Mouse (Mus musculus) gastrocnemius, postnatal 14 days (tissue): ENCODE results near the gene Maml1. TPM values are rescaled to one million over a fixed set of nuclear protein-coding genes. Genes with fewer than 3 reads are reported as not detected.

Source experiments
- DNase-seq: peaks from one replicate; pipeline ENCODE4 v3.0.0; 2021; ENCODE audit warnings: mixed read lengths
- intact Hi-C: fragments of 180-260 bp; cut with DNase I; formaldehyde crosslinking; loops from one replicate; pipeline ENCODE4 v1.15.1; 2025; ENCODE audit warnings: low total_unique reads
- total RNA-seq, 2 experiments: library from RNA; stranded (reverse); gene quantifications; 2 replicates each; pipeline ENCODE4 v1.2.3; 2021

The Maml1 gene
- total RNA-seq, 2 experiments from 2014 or later: 9.0 to 9.1 TPM

DNA sequence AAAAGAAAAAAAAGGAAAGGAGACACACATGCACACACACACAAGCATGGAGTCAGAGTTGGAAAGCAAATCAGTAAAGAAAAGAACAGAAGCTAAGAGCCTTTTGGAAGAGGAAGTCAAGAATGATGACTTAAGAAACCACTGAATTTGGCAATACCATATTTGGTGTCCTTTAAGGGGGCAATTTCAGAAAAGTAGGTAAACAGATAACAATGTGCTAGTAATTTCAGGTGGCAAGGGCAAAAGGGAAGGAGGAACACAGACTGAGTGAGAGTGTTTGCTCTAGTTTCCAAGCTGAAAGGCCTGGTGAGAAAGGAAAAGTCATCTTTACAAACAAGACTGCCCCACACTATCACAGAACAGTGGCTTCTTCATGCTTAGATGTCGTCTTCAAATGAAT, 5.7 kb downstream of the Maml1 start:
- intact Hi-C loops: no loop called here
- no peak for DNase-seq

DNA sequence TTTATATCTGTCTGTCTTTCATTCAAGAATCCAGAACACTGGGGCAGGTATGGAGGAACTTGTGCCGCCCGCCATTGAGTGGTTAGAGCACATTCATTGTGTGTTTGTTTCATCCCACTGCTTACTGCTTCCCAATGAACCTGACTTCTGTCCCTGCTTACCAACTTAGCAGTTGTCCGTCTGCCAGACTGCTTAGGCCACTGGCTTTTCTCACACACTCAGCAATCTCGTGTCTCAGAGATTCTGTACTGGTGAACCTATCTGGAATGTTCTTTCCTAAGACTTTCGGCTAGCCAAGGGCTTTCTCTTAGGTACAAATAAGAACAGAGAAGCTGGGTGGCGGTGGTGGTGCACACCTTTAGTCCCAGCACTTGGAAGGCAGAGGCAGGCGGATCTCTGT, 6.4 kb downstream of the Maml1 start:
- no peak for DNase-seq
- intact Hi-C loops: no loop called here

DNA sequence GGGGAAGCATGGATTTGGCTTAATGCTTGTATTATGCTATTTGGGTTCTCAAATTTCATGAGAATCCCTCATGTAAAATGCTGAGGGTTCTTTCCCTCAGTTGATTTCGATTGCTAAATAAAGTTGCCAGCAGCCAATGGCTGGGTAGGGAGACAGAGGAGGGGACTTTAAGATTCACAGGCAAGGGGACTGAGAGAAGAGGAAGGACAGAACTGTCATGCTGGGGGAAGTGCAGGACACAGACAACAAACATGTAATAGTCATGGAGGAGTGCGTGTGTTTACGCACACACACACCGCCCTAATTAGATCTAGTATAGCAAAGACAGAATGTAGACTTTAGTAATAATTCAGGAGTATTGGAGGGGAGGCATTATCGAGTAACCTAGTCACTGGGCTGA, 6.8 kb downstream of the Maml1 start:
- intact Hi-C loops: no loop called here
- no peak for DNase-seq

- no peak for DNase-seq
- intact Hi-C loops: no loop called here
Observed at GRCm38 (mm10) chr11:50280053-50280452, 12.1 kb downstream of the Maml1 start.

DNA sequence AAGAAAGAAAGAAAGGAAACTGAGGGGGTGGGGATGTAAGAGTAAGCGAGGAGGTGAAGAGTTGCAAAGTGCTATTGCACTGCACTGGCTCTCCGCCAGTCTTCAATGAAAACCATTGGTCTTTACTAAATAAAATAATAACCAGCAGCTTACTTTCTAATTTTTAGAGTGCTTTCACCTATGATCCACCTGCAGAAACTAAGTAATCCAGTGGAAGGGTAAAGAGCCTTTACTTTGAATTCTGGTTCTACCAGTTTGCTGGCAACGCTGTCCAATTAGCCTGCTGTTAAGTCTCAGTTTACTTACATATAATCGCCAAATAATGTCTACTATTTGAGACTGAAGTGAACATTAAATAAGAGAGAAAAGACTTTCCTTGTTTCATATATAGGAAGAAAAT, 13.1 kb downstream of the Maml1 start:
- intact Hi-C loops: no loop called here
- DNase-seq: no peak

DNA sequence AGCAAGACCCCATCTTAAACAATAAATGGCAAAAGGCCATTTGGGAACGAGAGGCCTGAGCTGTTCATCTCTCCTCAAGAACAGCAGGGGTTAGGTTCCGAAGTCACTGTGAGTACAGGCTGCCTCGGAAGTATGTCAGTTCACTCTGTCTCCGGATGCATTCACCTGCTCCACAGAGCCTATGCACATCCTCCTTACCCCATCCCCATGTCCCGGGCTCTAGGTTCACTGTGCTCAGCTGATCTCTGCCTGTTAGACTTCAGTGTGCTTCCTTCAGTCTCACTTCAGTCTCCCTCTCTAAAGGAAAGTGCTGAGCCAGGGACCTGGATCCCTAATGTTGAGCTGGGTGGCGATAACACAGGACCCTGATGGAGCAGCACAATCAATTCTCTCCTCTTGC, 14.4 kb downstream of the Maml1 start:
- intact Hi-C loops: no loop called here
- DNase-seq: no peak

DNA sequence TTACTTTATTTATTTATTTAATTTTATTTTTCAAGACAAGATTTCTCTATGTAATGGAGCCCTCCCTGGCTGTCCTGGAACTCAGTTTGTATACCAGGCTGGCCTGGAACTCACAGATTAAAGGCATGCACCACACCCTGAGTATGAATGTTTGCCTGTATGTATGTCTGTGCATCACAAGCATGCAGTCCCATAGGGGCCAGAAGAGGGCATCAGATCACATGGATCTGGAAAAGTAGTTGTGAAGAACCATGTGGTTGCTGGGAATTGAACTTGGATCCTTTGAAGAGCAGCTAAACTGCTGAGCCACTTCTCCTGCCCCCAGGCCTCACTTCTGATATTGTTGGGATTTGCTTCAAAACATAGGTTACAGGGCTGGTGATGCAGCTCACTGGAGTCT, 15.1 kb downstream of the Maml1 start:
- no peak for DNase-seq
- intact Hi-C loops: no loop called here

DNA sequence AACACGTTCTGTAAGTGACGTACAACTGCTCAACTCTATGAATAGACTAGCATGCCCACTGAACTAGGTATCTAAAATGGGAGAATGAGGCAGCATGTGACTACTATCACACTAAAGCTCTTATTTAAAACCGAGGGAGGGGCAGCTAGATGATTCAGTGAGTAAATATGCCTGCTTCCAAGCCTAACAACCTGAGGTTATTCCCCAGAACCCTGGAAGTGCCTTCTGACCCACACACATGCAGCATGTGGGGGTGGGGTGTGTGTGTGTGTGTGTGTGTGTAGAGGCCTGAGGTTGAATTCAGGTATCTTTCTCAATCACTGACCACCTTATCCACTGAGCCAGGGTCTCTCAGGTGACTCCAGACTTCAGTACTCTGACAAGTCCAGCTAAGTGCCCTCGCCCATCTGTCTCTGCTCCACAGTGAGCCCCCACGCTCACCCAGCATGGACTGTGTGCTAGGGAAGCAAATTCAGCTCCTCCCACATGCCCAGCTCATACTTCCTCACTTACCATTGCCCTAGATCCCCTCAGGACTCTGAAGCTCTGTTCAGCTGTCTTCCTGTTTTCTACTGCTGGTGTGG, 16.5 kb downstream of the Maml1 start:
- no peak for DNase-seq
- intact Hi-C loops: no loop called here

DNA sequence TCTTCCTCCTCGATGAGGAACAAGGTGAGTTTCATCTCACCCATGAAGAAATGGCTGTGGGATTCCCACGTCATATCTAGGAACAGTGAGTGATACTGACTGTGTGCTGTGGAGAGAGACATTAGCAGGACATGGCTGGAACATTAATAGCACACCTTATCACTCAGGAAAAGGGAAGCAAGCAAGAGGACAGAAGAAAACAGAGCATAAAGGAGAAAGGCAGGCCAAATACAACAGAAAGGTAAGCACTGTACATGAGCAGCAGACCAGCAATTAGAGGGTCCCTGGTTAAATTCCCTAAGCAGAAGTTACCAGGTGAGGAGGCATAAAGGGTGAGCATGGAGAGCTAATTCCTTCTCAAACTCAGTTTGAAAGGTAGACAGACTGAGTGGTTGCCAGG, 17.0 kb downstream of the Maml1 start:
- intact Hi-C loops: no loop called here
- no peak for DNase-seq

- DNase-seq: no peak
- intact Hi-C loops: no loop called here
Observed at GRCm38 (mm10) chr11:50272819-50273218, 19.3 kb downstream of the Maml1 start.

GRCm38 (mm10) chr11:50269885-50270284, 22.2 kb downstream of the Maml1 start:
- intact Hi-C loops: no loop called here
- DNase-seq: no peak

DNA sequence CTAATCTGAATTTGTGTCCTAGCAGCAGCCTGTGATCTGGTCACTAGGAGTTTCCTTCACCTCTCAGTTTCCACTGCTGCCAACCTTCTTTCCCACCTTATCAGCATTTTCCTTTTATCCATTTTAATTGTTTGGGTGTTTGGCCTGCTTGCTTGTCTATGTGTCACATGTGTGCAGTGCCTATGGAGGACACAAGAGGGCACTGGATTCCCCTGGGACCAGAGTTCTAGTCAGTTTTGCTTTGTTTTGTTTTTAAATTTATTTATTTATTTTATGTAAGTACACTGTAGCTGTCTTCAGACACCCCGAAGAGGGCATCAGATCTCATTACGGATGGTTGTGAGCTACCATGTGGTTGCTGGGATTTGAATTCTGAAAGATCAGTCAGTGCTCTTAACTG, 22.9 kb downstream of the Maml1 start:
- no peak for DNase-seq

GRCm38 (mm10) chr11:50266997-50267396, 25.1 kb downstream of the Maml1 start:
- no peak for DNase-seq
- intact Hi-C loops: no loop called here

More for the DNA sequence above, 22.9 kb downstream of the Maml1 start:
- intact Hi-C loops: no loop called here

DNA sequence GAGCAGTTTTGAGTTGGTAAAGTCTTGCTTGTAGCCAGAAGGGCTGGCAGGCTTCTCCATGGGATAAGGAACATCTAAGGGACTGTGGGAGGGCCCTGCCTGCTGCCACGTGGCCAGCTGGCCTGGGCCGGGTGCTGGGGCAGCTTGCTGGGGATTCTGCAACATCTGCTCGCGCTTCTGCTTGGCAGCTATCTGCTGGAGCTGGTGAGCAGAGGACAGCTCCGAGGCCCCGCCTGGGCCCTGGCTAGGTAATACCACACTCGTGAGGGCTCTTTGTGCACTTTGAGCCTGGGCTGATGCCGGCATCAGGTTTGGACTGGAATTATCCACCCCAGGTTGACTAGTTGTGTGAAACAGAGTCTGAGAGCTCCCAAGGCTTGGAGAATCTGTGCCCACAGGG, 26.2 kb downstream of the Maml1 start:
- intact Hi-C loops: no loop called here
- DNase-seq: peak; percentile 48

GRCm38 (mm10) chr11:50263198-50263597, 28.9 kb downstream of the Maml1 start:
- intact Hi-C loops: no loop called here
- DNase-seq: peak; percentile 38

DNA sequence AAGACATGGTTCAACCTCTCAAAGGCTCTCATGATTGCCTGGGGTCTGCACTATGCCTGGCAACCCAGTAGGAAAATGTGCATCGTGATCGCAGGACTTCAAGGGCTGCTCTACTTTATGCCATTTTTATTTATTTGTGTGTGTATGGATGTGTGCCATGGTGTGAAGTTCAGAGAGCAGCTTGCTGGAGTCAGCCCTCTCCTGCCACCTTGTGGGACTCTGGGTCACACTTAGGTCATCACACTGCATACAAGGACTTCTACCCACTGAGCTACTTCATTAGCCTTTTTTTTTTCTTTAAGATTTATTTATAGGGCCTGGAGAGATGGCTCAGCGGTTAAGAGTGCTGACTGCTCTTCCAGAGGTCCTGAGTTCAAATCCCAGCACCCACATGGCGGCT, 30.1 kb downstream of the Maml1 start:
- intact Hi-C loops: no loop called here
- no peak for DNase-seq

GRCm38 (mm10) chr11:50258310-50258709, 33.8 kb downstream of the Maml1 start:
- no peak for DNase-seq
- intact Hi-C loops: no loop called here

GRCm38 (mm10) chr11:50256615-50257014, 35.5 kb downstream of the Maml1 start:
- DNase-seq: no peak
- intact Hi-C loops: no loop called here

DNA sequence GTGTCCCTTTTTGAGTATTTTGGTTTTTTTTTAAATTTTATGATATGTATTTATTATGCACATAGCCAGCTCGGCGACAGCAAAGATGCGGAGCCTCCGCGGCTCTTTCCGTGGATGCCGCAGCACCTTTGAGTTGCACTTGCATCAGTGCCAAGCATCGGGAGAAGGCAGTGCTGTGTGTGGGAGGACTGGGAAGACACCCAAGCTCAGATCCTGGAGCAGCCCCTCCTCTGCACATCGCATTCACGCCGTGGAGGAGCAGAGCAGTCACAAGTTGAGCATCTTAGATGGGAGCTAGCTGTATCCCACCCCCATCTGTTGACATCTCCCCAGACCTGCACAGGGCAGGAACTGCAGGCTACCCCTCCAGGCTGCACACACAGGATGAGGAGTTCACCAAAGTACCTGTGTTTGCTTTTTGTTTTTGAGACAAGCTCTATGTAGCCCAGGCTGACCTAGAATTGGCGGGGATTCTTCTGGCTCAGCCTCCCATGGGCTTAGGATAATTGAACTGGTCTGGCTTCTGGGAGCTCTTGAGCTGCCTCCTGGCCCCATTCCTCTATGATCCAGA, 38.0 kb downstream of the Maml1 start:
- intact Hi-C loops: no loop called here
- no peak for DNase-seq

DNA sequence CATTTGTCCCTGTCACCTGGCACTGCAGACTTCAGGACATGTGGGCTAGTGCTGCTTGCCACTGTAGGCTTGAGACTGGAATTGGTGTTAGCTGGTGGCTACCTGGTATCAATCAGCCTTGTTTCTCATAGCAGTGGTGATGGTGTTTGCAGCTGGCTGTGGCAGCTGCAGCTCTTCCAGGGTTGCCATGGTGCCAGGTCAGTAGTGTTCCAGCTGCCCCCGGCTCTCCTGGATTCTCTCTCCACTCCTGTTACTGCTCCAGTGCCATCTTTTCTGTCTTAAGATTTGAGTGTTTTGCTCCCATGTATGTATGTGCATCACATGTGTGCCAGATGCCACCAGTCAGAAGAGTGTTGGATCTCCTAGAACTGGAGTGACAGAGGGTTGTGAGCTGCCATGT, 38.7 kb downstream of the Maml1 start:
- intact Hi-C loops: no loop called here
- no peak for DNase-seq

- no peak for DNase-seq
- intact Hi-C loops: no loop called here
Observed at GRCm38 (mm10) chr11:50252684-50253265, 39.3 kb downstream of the Maml1 start.

DNA sequence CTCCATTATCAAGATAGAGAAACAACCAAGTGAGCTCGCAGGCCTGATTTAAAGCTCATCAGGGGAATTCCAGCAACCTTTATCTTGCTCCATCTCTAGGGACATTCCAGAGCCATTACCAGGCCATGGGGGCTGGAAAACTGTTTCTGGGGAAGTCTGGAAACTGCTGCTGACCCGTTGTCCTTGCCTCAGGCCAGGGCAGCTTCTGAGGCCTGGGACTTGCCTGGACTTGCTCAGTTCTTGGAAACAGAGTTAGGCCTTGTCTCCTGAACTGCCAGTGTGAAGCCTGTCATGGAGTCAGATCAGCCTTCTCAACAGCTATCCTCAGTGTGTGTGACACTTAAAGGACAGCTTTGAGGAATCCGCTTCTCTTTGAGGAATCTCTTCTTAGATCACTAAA, 39.9 kb downstream of the Maml1 start:
- DNase-seq: no peak
- intact Hi-C loops: no loop called here
